Mouse (Mus musculus) neural tube, embryonic 14.5 days (tissue): ENCODE results near the gene Dph1. TPM values are rescaled to one million over a fixed set of nuclear protein-coding genes. Genes with fewer than 3 reads are reported as not detected.

Source experiments
- ATAC-seq: fragments of 200-750 bp; cut with Nextera tagmentation; 2 replicates; pipeline ENCODE4 v1.8.0; 2017; ENCODE audit warnings: low read depth, mild to moderate bottlenecking, moderate TSS enrichment, moderate library complexity
- H3K27ac ChIP-seq: fragments of 300-500 bp; sonication (generic); 2 replicates; pipeline ENCODE4 v1.5.1; 2014; ENCODE audit warnings: low read depth, mild to moderate bottlenecking, control low read depth, low read length, moderate library complexity, mixed read lengths
- H3K27me3 ChIP-seq: fragments of 300-500 bp; sonication (generic); 2 replicates; pipeline ENCODE4 v1.6.1; 2014; ENCODE audit warnings: low read length; ENCODE audit not compliant: control insufficient read depth, insufficient read depth
- H3K36me3 ChIP-seq: fragments of 300-500 bp; sonication (generic); 2 replicates; pipeline ENCODE4 v1.6.1; 2014; ENCODE audit warnings: low read length, mixed read lengths; ENCODE audit not compliant: control insufficient read depth, insufficient read depth
- H3K4me1 ChIP-seq: fragments of 300-500 bp; sonication (generic); 2 replicates; pipeline ENCODE4 v1.6.1; 2014; ENCODE audit warnings: low read length; ENCODE audit not compliant: control insufficient read depth, insufficient read depth
- H3K4me2 ChIP-seq: fragments of 300-500 bp; sonication (generic); 2 replicates; pipeline ENCODE4 v1.6.1; 2014; ENCODE audit warnings: mild to moderate bottlenecking, low read depth, low read length, control low read depth
- H3K4me3 ChIP-seq: fragments of 300-500 bp; sonication (generic); 2 replicates; pipeline ENCODE4 v1.5.1; 2014; ENCODE audit warnings: low read depth, low read length, control low read depth, mixed read lengths
- H3K9ac ChIP-seq: fragments of 300-500 bp; sonication (generic); replicated peaks from 2 replicates; pipeline ENCODE4 v1.6.1; 2014; ENCODE audit warnings: low read depth, mild to moderate bottlenecking, control low read depth, low read length, mixed read lengths
- H3K9me3 ChIP-seq: fragments of 300-500 bp; sonication (generic); 2 replicates; pipeline ENCODE4 v1.6.1; 2016; ENCODE audit warnings: low read length; ENCODE audit not compliant: control insufficient read depth
- WGBS: fragments of 180-500 bp; shearing (Covaris S2); extraction: QIAGEN DNeasy Blood & Tissue Kit; methylation state at CpG from one replicate; pipeline ENCODE4 v1.1.7; 2014; 5-methylcytosine and 5-hydroxymethylcytosine counted together
- polyA plus RNA-seq: library from polyadenylated mRNA; unstranded; fragments of >200 nt; fragmentation: Nextera tagmentation; extraction: Ambion mirVana; gene quantifications from 2 replicates; pipeline ENCODE4 v1.2.1, GENCODE M21; 2014

The Dph1 gene
- polyA plus RNA-seq, 1 experiment from 2014 or later = 11.4 TPM

DNA sequence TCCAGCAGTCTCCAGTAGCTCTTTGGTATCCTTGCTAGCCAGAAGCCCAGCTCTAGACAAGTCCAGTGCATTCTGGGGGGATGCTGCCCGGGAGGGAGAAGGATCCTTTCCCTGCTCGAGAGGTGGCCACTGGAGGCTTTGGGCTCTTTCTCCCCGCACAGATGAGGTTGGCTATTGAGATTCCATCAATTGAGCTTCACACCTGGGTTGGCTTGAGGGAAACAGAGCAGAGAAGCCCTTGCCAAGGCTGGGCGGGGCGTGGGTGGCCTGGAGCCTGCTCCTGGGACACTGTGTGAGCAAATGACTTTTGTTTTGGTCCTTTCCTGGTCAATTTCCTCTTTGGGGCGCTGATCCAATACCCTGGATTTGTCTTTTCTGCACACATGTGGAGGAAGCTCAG, 5.1 kb upstream of the Dph1 start:
- 54% methylated on average over 6 of the region's 6 CpGs for WGBS
- peaks cover 26% of the 10 kb centered on the region for H3K27me3 ChIP-seq
- no peaks in the 10 kb centered on the region for H3K9me3 ChIP-seq
- H3K36me3 ChIP-seq = no peaks in the 10 kb centered on the region
- H3K4me2 ChIP-seq = peak overlapping the region; percentile 72
- H3K27ac ChIP-seq = no peak overlapping the region
- peaks cover 12% of the 10 kb centered on the region for H3K4me1 ChIP-seq
- H3K4me3 ChIP-seq = peak overlapping the region; percentile 15; the same call in 1 of the 2 replicates
- H3K9ac ChIP-seq = no peak overlapping the region
- ATAC-seq = no peak

GRCm38 (mm10) chr11:75194850-75195461, 3.9 kb upstream of the Dph1 start:
- no peaks in the 10 kb centered on the region for H3K36me3 ChIP-seq
- peaks cover 26% of the 10 kb centered on the region for H3K27me3 ChIP-seq
- peak overlapping the region; percentile 72 for H3K4me2 ChIP-seq
- peak overlapping the region; percentile 53 for H3K4me3 ChIP-seq
- peaks cover 16% of the 10 kb centered on the region for H3K4me1 ChIP-seq
- peak overlapping the region; percentile 58 for H3K9ac ChIP-seq
- no peaks in the 10 kb centered on the region for H3K9me3 ChIP-seq
- no peak for ATAC-seq
- H3K27ac ChIP-seq = no peak overlapping the region
- under 1% methylated on average over 36 of the region's 39 CpGs for WGBS

DNA sequence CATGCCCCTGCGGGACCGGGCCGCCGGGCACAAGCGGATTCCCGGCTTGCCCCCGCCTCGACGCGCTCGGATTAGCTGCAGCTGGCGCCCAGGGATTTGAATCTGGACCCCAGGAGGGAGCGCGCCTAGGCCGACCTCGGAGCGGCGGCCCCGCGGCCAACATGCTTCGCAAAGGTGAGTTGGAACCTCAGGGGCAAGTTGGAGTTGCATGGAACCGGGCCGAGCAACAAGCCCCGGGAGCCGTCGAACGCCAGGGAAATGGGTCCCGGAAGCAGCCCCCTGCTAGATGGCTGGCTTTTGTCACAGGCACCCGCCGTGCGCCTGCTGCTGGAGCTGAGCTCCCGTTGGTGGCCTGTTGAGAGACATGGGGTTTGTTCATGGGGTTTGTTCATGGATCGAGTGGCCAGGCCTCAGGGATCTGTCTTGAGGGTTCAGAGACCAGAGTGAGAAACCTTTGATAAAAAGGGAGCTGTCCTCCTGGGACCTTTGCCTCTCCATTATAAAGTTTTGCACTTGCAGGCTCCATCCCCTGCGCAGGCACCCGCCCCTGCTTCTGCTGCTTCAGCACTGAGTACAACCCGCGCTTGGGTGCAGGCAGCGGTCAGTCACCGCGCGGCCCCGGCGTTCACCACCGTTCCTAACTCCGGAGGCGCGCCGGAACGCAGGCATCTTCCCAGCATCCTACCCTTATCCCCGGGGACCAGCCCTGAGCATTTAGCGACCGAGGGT, 3.2 kb upstream of the Dph1 start:
- Histone ChIP-seq H3K4me3 (peak overlapping the region; percentile 53), H3K27me3 (peaks cover 26% of the 10 kb centered on the region), H3K4me1 (peaks cover 22% of the 10 kb centered on the region), H3K4me2 (peak overlapping the region; percentile 72), H3K9me3 (no peaks in the 10 kb centered on the region), H3K9ac (peak overlapping the region; percentile 58), H3K36me3 (no peaks in the 10 kb centered on the region), H3K27ac (0 out of 2 replicates have a peak overlapping the region, but pooled peaks have one; percentile 55)
- no peak for ATAC-seq
- under 1% methylated on average over 52 of the region's 52 CpGs for WGBS

- H3K4me1 ChIP-seq = peaks cover 25% of the 10 kb centered on the region
- H3K9ac ChIP-seq = peak within 1 kb of the TSS; percentile 58
- H3K4me3 ChIP-seq = peak within 1 kb of the TSS; percentile 53
- H3K4me2 ChIP-seq = peak within 1 kb of the TSS; percentile 72
- H3K9me3 ChIP-seq = no peaks in the 10 kb centered on the region
- peak; percentile 36 for ATAC-seq
- H3K27me3 ChIP-seq = peaks cover 26% of the 10 kb centered on the region
- peak within 1 kb of the TSS; percentile 55; the same call in 1 of the 2 replicates for H3K27ac ChIP-seq
- WGBS = under 1% methylated on average over 66 of the region's 84 CpGs
- no peaks in the 10 kb centered on the region for H3K36me3 ChIP-seq
These were observed 2.4 kb upstream of the Dph1 start, which contains the start of gene Rtn4rl1 for GRCm38 (mm10) chr11:75193256-75194071. Gene Rtn4rl1 (plus strand): TSS chr11:75193783.

DNA sequence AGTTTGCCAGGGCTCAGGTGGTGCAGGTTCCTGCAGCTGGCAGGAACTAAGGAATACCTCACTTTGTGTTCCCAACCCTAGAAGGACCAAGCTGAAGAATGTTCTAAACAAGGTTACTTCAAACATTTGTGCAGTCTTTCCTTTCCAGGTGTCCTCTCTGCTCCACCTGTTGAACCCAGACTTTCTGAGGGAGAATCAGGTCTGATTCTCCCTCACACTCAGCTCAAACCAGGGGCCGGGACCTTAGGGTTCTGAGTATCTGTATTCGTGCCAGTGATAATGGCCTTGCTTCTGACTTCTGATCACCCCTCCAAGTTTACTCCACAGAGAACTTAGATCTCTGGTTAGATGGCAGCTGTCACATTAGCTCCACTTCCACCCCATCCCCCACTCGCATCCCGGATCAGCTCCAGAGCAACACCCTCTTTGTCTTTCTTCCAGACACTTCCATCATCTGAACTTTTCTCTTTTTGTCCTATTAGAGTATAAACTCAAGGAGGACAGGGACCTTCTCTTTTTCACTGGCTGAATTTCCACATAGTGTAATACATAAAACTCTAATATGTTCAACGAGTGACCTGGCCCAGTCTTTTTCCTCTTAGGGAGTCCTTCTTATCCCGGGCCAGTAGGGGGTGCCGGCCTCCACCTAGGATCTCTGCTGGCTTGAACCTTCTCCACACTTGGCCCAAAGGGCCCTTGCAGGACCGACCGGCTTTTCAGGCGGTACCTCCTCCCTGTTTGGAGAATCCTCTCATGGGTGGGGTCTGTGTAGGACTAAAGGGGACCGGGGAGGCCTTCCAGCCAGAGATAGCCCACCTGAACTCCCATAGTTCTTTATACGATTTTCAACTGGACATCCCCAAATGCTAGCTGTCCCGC, 1.5 kb upstream of the Dph1 start:
- H3K4me3 ChIP-seq = peak overlapping the region; percentile 53; the same call in 1 of the 2 replicates
- peaks cover 25% of the 10 kb centered on the region for H3K4me1 ChIP-seq
- no peak for ATAC-seq
- H3K9ac ChIP-seq = no peak overlapping the region
- no peak overlapping the region for H3K27ac ChIP-seq
- H3K9me3 ChIP-seq = no peaks in the 10 kb centered on the region
- peaks cover 26% of the 10 kb centered on the region for H3K27me3 ChIP-seq
- H3K4me2 ChIP-seq = peak overlapping the region; percentile 72
- H3K36me3 ChIP-seq = no peaks in the 10 kb centered on the region
- WGBS = 21% methylated on average over 13 of the region's 13 CpGs

GRCm38 (mm10) chr11:75191841-75192240, 800 bp upstream of the Dph1 start:
- Histone ChIP-seq H3K9ac (no peak overlapping the region), H3K4me2 (no peak overlapping the region), H3K27ac (no peak overlapping the region), H3K27me3 (peaks cover 26% of the 10 kb centered on the region), H3K4me3 (no peak overlapping the region), H3K4me1 (peaks cover 25% of the 10 kb centered on the region), H3K9me3 (no peaks in the 10 kb centered on the region), H3K36me3 (no peaks in the 10 kb centered on the region)
- WGBS = 60% methylated on average over 6 of the region's 6 CpGs
- no peak for ATAC-seq

DNA sequence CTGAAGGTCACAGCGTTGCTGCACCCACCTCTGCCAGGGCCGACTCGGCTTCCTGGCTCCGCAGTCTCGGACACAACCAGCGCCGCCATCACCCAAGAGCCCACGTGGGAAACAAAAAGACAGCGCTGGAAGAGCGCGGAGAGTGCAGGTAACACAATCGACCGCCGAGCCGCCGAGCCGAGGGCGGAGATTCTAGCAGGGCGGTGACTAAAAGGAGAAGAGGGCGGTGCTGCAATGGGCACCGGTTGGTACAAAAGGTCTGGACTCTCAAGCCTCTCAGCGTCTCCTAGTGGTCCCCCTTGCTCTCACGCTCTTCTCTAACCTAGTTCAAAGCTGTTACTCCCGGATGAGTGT, 693 bp downstream of the Dph1 start:
- peaks cover 20% of the 10 kb centered on the region for H3K27me3 ChIP-seq
- H3K4me3 ChIP-seq = peak overlapping the region; percentile 79
- peak; percentile 82 for ATAC-seq
- H3K27ac ChIP-seq = 0 out of 2 replicates have a peak overlapping the region, but pooled peaks have one; percentile 5
- H3K9ac ChIP-seq = peak overlapping the region; percentile 64
- peak overlapping the region; percentile 92 for H3K4me2 ChIP-seq
- H3K36me3 ChIP-seq = no peaks in the 10 kb centered on the region
- under 1% methylated on average over 23 of the region's 24 CpGs for WGBS
- H3K4me1 ChIP-seq = peaks cover 24% of the 10 kb centered on the region
- no peaks in the 10 kb centered on the region for H3K9me3 ChIP-seq

DNA sequence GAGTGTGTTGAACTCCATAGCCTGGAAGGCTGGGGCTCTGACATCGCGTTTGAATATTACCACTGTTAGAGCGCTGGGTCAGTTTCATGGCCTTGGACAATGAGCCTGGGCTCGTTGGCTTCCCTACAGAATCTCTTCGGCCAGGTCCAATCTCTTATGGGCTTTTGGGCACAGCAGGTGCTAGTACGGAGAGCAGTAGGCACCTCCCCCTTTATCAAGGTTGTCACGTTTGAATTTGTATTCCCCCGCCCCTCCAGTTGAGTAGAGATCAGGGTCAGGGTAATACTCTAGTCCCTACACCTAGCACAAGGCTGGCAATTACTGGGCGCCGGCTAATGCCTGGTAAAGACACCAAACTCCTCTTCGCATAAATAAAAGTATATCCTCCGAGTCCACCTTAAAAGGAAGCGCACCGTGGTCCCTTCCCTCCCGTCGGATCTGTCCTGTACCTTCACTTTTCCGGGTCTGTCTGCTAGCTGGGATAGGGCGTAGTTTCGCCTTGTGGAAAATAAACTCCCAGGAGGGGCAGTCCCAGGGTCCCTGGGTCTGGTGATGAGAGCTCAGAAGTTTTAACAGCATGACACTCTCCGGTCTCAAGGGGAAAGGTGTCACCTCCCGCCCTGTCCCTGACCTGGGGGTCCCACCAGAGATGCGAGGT, 1.2 kb downstream of the Dph1 start:
- under 1% methylated on average over 22 of the region's 22 CpGs for WGBS
- Histone ChIP-seq H3K4me2 (peak overlapping the region; percentile 92), H3K27me3 (peaks cover 14% of the 10 kb centered on the region), H3K27ac (0 out of 2 replicates have a peak overlapping the region, but pooled peaks have one; percentile 5), H3K4me3 (peak overlapping the region; percentile 79), H3K9ac (peak overlapping the region; percentile 64), H3K36me3 (no peaks in the 10 kb centered on the region), H3K9me3 (no peaks in the 10 kb centered on the region), H3K4me1 (peaks cover 22% of the 10 kb centered on the region)
- ATAC-seq = peak; percentile 4; the same call in 1 of the 2 replicates
